Mouse (Mus musculus): ENCODE results near the gene Kng2.

DNA sequence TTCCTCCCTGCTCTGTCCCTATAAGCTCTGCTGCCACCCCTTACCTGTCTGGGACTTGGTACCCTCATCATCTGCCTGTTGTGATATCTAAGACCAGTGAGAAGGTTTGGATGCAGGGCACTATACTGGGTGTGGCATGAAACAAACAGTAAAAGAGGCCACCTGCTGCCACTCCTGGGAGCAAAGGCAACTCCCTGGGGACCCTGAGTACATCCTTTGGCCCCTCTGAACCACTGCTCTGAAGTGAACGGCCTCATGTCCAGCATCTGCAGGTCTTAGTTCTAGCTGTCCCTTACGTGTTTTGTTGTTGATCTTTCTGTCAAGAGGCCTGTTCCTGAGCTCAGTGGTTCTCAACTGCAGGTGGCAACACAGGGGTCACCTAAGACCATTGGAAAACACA is 90.7 kb downstream of the Kng2 start:
- no peak for TF ChIP-seq POLR2A (IDR thresholded peaks at IDR 0.05; ENCODE audit: low read depth, low read length)
- TF ChIP-seq CTCF (IDR thresholded peaks at IDR 0.05; ENCODE audit: borderline replicate concordance, insufficient read depth, low read length): no peak
